ENCODE assay signal across 13 mouse cellular contexts in the genomic region with DNA sequence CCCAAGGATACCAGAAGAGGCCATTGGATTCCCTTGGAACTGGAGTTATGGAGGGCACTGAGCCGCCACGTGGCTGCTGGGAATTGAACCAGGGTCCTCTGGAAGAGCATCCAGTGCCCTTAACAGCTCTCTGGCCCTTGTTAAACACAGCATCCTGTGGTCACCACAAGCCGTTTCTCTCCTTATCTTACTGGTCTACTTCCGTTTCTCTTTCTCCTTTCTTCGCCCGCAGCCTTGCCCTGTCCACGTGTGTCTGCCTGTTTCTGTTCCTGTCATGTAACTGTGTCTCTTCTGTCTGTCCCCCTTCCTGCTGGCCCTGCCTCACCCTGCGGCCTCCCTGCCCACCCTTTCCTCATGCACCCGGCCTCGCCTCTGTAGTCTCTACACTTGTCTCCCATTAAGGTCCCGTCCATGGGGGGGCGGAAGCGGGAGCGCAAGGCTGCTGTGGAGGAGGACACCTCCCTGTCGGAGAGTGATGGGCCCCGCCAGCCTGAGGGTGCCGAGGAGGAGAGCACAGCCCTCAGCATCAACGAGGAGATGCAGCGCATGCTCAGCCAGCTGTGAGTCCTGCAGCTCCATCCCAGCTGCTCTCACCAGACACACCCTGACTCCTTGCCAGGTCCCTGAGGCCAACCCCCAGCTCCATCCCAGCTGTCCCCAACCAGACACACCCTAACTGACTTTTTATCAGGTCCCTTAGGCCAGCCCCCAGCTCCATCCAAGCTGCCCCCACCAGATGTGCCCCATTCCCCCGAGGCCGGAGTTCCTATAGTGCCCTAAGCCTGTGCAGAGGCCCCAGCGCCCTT. TPM values are rescaled to one million over a fixed set of nuclear protein-coding genes. Genes with fewer than 3 reads are reported as not detected.
DNase-seq lines count a peak whose midpoint lies in the region; ATAC-seq lines count a peak whose summit lies in the region.
"Had no signal": no experiment of that assay in that cellular context is flagged by ENCODE, and none has a peak within 500 bp of the region (broad histone marks: within the 10 kb centered on the region; RNA-seq: fewer than 3 reads in every experiment).

No protein-coding gene starts in this region.

- peaks cover 62% of the 10 kb centered on the region for H3K36me3 ChIP-seq in heart, embryonic 10.5 days
- H3K36me3 ChIP-seq in limb, embryonic 15.5 days = peaks cover 56% of the 10 kb centered on the region

- no peaks in the 10 kb centered on the region for H3K9me3 ChIP-seq in heart, embryonic 10.5 days
- no peaks in the 10 kb centered on the region for H3K9me3 ChIP-seq in limb, embryonic 15.5 days
- H3K9me3 ChIP-seq: stomach, embryonic 15.5 days had no signal

- H3K27me3 ChIP-seq in heart, embryonic 10.5 days (ENCODE audit: insufficient read depth, poor library complexity, severe bottlenecking) = no peaks in the 10 kb centered on the region
- no peaks in the 10 kb centered on the region for H3K27me3 ChIP-seq in limb, embryonic 15.5 days
- H3K27me3 ChIP-seq: stomach, embryonic 15.5 days had no signal

- H3K4me3 ChIP-seq in heart, embryonic 10.5 days = no peak overlapping the region
- H3K4me3 ChIP-seq in limb, embryonic 15.5 days = no peak overlapping the region
- H3K4me3 ChIP-seq: stomach, embryonic 15.5 days had no signal

- H3K9ac ChIP-seq in limb, embryonic 15.5 days = no peak overlapping the region
- H3K9ac ChIP-seq: stomach, embryonic 15.5 days had no signal

- no peak overlapping the region for H3K27ac ChIP-seq in heart, embryonic 10.5 days
- peak overlapping the region; percentile 2; the same call in 1 of the 2 replicates for H3K27ac ChIP-seq in limb, embryonic 15.5 days
- H3K27ac ChIP-seq: stomach, embryonic 15.5 days had no signal

- 83% methylated on average over 22 of the region's 22 CpGs for WGBS in heart, embryonic 10.5 days
- WGBS in limb, embryonic 15.5 days = 75% methylated on average over 22 of the region's 22 CpGs

- peaks cover 50% of the 10 kb centered on the region for H3K4me1 ChIP-seq in heart, embryonic 10.5 days
- H3K4me1 ChIP-seq in limb, embryonic 15.5 days = peaks cover 26% of the 10 kb centered on the region

- DNase-seq in heart, adult 18-20 months = peak; percentile 71 to 82
- no peak for DNase-seq in heart, embryonic 10.5 days (ENCODE audit: low spot score)
- peak; percentile 40 to 43 for DNase-seq in urinary bladder, postnatal 36 days (ENCODE audit: low spot score in 2 of 2)
- no peak for DNase-seq in urinary bladder, postnatal 10 days (ENCODE audit: low spot score)
- DNase-seq in testis, postnatal 14 days (ENCODE audit: low spot score) = peak; percentile 48
- no peak for DNase-seq in B cell, adult 2 months
- DNase-seq: cerebellum, adult 9-10 months; lung, postnatal 14 days had no signal

- no peak overlapping the region for H3K4me2 ChIP-seq in limb, embryonic 15.5 days
- H3K4me2 ChIP-seq: stomach, embryonic 15.5 days had no signal

- no peak for ATAC-seq in limb, embryonic 15.5 days (ENCODE audit: insufficient number of reproducible peaks, low FRiP score, low TSS enrichment, low read depth)
- ATAC-seq in frontal cortex, adult (ENCODE audit: low TSS enrichment) = no peak; the same call in 1 of the 2 replicates
- ATAC-seq: forebrain, embryonic 14.5 days; hindbrain, embryonic 16.5 days had no signal

RNA-seq across cellular contexts. Expression of a gene that starts 7.4 kb away (rescaled TPM):
- total RNA-seq in heart, adult 18-20 months (2021) = 1 to 10 TPM; 5.0 to 5.9 TPM
- 11.7 and 11.9 TPM in 2 replicates for polyA plus RNA-seq in heart, embryonic 10.5 days (2016; fragmentation: Nextera tagmentation; extraction: Ambion mirVana)
- 26.6 and 46.8 TPM in 2 replicates for polyA plus RNA-seq in limb, embryonic 15.5 days (2015; fragmentation: Nextera tagmentation; extraction: Ambion mirVana)

RNA-seq across cellular contexts. Expression of a gene that starts 13.9 kb away (rescaled TPM):
- 1,000 to 10,000 TPM; 4,422 to 5,568 TPM for total RNA-seq in heart, adult 18-20 months (2021)
- 3,676 and 4,272 TPM in 2 replicates for polyA plus RNA-seq in heart, embryonic 10.5 days (2016; fragmentation: Nextera tagmentation; extraction: Ambion mirVana)
- polyA plus RNA-seq in limb, embryonic 15.5 days (2015; fragmentation: Nextera tagmentation; extraction: Ambion mirVana) = 1,547 and 1,728 TPM in 2 replicates

RNA-seq across cellular contexts. Expression of a gene that starts 20.7 kb away (rescaled TPM):
- 10 to 100 TPM; 19.2 to 20.1 TPM for total RNA-seq in heart, adult 18-20 months (2021)
- 73.2 and 92.7 TPM in 2 replicates for polyA plus RNA-seq in heart, embryonic 10.5 days (2016; fragmentation: Nextera tagmentation; extraction: Ambion mirVana)
- polyA plus RNA-seq in limb, embryonic 15.5 days (2015; fragmentation: Nextera tagmentation; extraction: Ambion mirVana) = 54.4 and 58.0 TPM in 2 replicates

RNA-seq across cellular contexts. Expression of a gene that starts 39.1 kb away (rescaled TPM):
- total RNA-seq in heart, adult 18-20 months (2021) = 10 to 100 TPM; 12.2 to 15.6 TPM
- polyA plus RNA-seq in heart, embryonic 10.5 days (2016; fragmentation: Nextera tagmentation; extraction: Ambion mirVana) = 128 and 140 TPM in 2 replicates
- 86.4 and 87.0 TPM in 2 replicates for polyA plus RNA-seq in limb, embryonic 15.5 days (2015; fragmentation: Nextera tagmentation; extraction: Ambion mirVana)

RNA-seq across cellular contexts. Expression of a gene that starts 39.2 kb away (rescaled TPM):
- total RNA-seq in heart, adult 18-20 months (2021) = 100 to 1,000 TPM; 316 to 366 TPM
- 246 and 251 TPM in 2 replicates for polyA plus RNA-seq in heart, embryonic 10.5 days (2016; fragmentation: Nextera tagmentation; extraction: Ambion mirVana)
- 210 and 220 TPM in 2 replicates for polyA plus RNA-seq in limb, embryonic 15.5 days (2015; fragmentation: Nextera tagmentation; extraction: Ambion mirVana)

Comparison
In these comparisons a context has a peak if more than half of its experiments do, and no peak if none do; other contexts are left out.
1. DNase-seq: peak in heart, adult 18-20 months (2 of 2), urinary bladder, postnatal 36 days (2 of 2) and testis, postnatal 14 days (single experiment); none in heart, embryonic 10.5 days (single experiment), urinary bladder, postnatal 10 days (single experiment) and B cell, adult 2 months (0 of 2).